Mouse (Mus musculus): ENCODE results near the gene Cfdp1. TPM values are rescaled to one million over a fixed set of nuclear protein-coding genes. Genes with fewer than 3 reads are reported as not detected.
A peak's percentile ranks its signal among the peaks of the same experiment; 100 is the strongest.

The Cfdp1 gene
- polyA plus RNA-seq, 1 experiment from 2014 or later = 260 TPM

GRCm38 (mm10) chr8:111818556-111818955, 35.5 kb downstream of the Cfdp1 start:
- Histone ChIP-seq H3K4me3 (no peak overlapping the region), H3K4me2 (no peak overlapping the region), H3K9ac (no peak overlapping the region), H3K4me1 (no peaks in the 10 kb centered on the region), H3K36me3 (peaks cover 53% of the 10 kb centered on the region), H3K27me3 (no peaks in the 10 kb centered on the region), H3K27ac (no peak overlapping the region), H3K9me3 (no peaks in the 10 kb centered on the region)
- ATAC-seq (ENCODE audit: insufficient number of reproducible peaks, insufficient read depth, low FRiP score, low TSS enrichment, low read depth) = no peak
- 83% methylated on average over 3 of the region's 3 CpGs for WGBS

GRCm38 (mm10) chr8:111815078-111815477, 39.0 kb downstream of the Cfdp1 start:
- Histone ChIP-seq H3K9ac (no peak overlapping the region), H3K4me2 (no peak overlapping the region), H3K4me3 (no peak overlapping the region), H3K4me1 (no peaks in the 10 kb centered on the region), H3K9me3 (no peaks in the 10 kb centered on the region), H3K27ac (no peak overlapping the region), H3K36me3 (peaks cover 37% of the 10 kb centered on the region), H3K27me3 (no peaks in the 10 kb centered on the region)
- ATAC-seq (ENCODE audit: insufficient number of reproducible peaks, insufficient read depth, low FRiP score, low TSS enrichment, low read depth) = no peak
- 94% methylated on average over 4 of the region's 4 CpGs for WGBS

GRCm38 (mm10) chr8:111813818-111814217, 40.3 kb downstream of the Cfdp1 start:
- Histone ChIP-seq H3K4me2 (no peak overlapping the region), H3K4me1 (no peaks in the 10 kb centered on the region), H3K27me3 (no peaks in the 10 kb centered on the region), H3K36me3 (peaks cover 31% of the 10 kb centered on the region), H3K27ac (no peak overlapping the region), H3K9me3 (no peaks in the 10 kb centered on the region), H3K9ac (no peak overlapping the region), H3K4me3 (no peak overlapping the region)
- ATAC-seq (ENCODE audit: insufficient number of reproducible peaks, insufficient read depth, low FRiP score, low TSS enrichment, low read depth) = no peak
- 93% methylated on average over 9 of the region's 9 CpGs for WGBS

- H3K4me2 ChIP-seq = no peak overlapping the region
- no peaks in the 10 kb centered on the region for H3K9me3 ChIP-seq
- H3K27me3 ChIP-seq = no peaks in the 10 kb centered on the region
- H3K9ac ChIP-seq = no peak overlapping the region
- no peak overlapping the region for H3K27ac ChIP-seq
- H3K4me3 ChIP-seq = no peak overlapping the region
- no peaks in the 10 kb centered on the region for H3K4me1 ChIP-seq
- no peak for ATAC-seq (ENCODE audit: insufficient number of reproducible peaks, insufficient read depth, low FRiP score, low TSS enrichment, low read depth)
- 78% methylated on average over 1 of the region's 1 CpGs for WGBS
- H3K36me3 ChIP-seq = peaks cover 31% of the 10 kb centered on the region
Measured at GRCm38 (mm10) chr8:111812835-111813234, 41.3 kb downstream of the Cfdp1 start.

- no peak overlapping the region for H3K9ac ChIP-seq
- H3K9me3 ChIP-seq = no peaks in the 10 kb centered on the region
- H3K4me3 ChIP-seq = no peak overlapping the region
- no peak for ATAC-seq (ENCODE audit: insufficient number of reproducible peaks, insufficient read depth, low FRiP score, low TSS enrichment, low read depth)
- 69% methylated on average over 2 of the region's 2 CpGs for WGBS
- no peak overlapping the region for H3K27ac ChIP-seq
- peaks cover 31% of the 10 kb centered on the region for H3K36me3 ChIP-seq
- H3K4me2 ChIP-seq = no peak overlapping the region
- no peaks in the 10 kb centered on the region for H3K27me3 ChIP-seq
- no peaks in the 10 kb centered on the region for H3K4me1 ChIP-seq
Measured at GRCm38 (mm10) chr8:111810656-111811336, 43.3 kb downstream of the Cfdp1 start.

- no peak for ATAC-seq (ENCODE audit: insufficient number of reproducible peaks, insufficient read depth, low FRiP score, low TSS enrichment, low read depth)
- Histone ChIP-seq H3K4me1 (no peaks in the 10 kb centered on the region), H3K27ac (no peak overlapping the region), H3K27me3 (no peaks in the 10 kb centered on the region), H3K4me2 (no peak overlapping the region), H3K9ac (no peak overlapping the region), H3K4me3 (no peak overlapping the region), H3K36me3 (peaks cover 25% of the 10 kb centered on the region), H3K9me3 (no peaks in the 10 kb centered on the region)
- WGBS = 90% methylated on average over 3 of the region's 3 CpGs
Measured at GRCm38 (mm10) chr8:111808891-111809622, 45.0 kb downstream of the Cfdp1 start.

- Histone ChIP-seq H3K4me3 (no peak overlapping the region), H3K9me3 (no peaks in the 10 kb centered on the region), H3K36me3 (peaks cover 21% of the 10 kb centered on the region), H3K9ac (no peak overlapping the region), H3K27me3 (no peaks in the 10 kb centered on the region), H3K4me2 (no peak overlapping the region), H3K4me1 (no peaks in the 10 kb centered on the region), H3K27ac (no peak overlapping the region)
- no peak for ATAC-seq (ENCODE audit: insufficient number of reproducible peaks, insufficient read depth, low FRiP score, low TSS enrichment, low read depth)
- 95% methylated on average over 3 of the region's 3 CpGs for WGBS
Measured at GRCm38 (mm10) chr8:111808006-111808405, 46.1 kb downstream of the Cfdp1 start.

- no peaks in the 10 kb centered on the region for H3K27me3 ChIP-seq
- no peak overlapping the region for H3K9ac ChIP-seq
- no peak overlapping the region for H3K4me2 ChIP-seq
- ATAC-seq (ENCODE audit: insufficient number of reproducible peaks, insufficient read depth, low FRiP score, low TSS enrichment, low read depth) = no peak
- peaks cover 9% of the 10 kb centered on the region; the same call in 1 of the 2 replicates for H3K4me1 ChIP-seq
- 91% methylated on average over 8 of the region's 8 CpGs for WGBS
- H3K27ac ChIP-seq = no peak overlapping the region
- H3K9me3 ChIP-seq = no peaks in the 10 kb centered on the region
- no peak overlapping the region for H3K4me3 ChIP-seq
- H3K36me3 ChIP-seq = peaks cover 12% of the 10 kb centered on the region
Measured at GRCm38 (mm10) chr8:111803362-111803761, 50.7 kb downstream of the Cfdp1 start.

- Histone ChIP-seq H3K4me1 (peaks cover 9% of the 10 kb centered on the region; the same call in 1 of the 2 replicates), H3K36me3 (peaks cover 18% of the 10 kb centered on the region), H3K27ac (0 out of 2 replicates have a peak overlapping the region, but pooled peaks have one; percentile 23), H3K9ac (no peak overlapping the region), H3K4me3 (no peak overlapping the region), H3K4me2 (no peak overlapping the region), H3K9me3 (no peaks in the 10 kb centered on the region), H3K27me3 (no peaks in the 10 kb centered on the region)
- 82% methylated on average over 7 of the region's 7 CpGs for WGBS
- no peak for ATAC-seq (ENCODE audit: insufficient number of reproducible peaks, insufficient read depth, low FRiP score, low TSS enrichment, low read depth)
Measured at GRCm38 (mm10) chr8:111802256-111802655, 51.8 kb downstream of the Cfdp1 start.

- WGBS = 22% methylated on average over 6 of the region's 6 CpGs
- Histone ChIP-seq H3K9me3 (no peaks in the 10 kb centered on the region), H3K4me2 (no peak overlapping the region), H3K4me1 (peaks cover 9% of the 10 kb centered on the region; the same call in 1 of the 2 replicates), H3K36me3 (peaks cover 22% of the 10 kb centered on the region), H3K27ac (no peak overlapping the region), H3K9ac (no peak overlapping the region), H3K4me3 (no peak overlapping the region), H3K27me3 (no peaks in the 10 kb centered on the region)
- ATAC-seq (ENCODE audit: insufficient number of reproducible peaks, insufficient read depth, low FRiP score, low TSS enrichment, low read depth) = no peak
Measured at GRCm38 (mm10) chr8:111801456-111801855, 52.6 kb downstream of the Cfdp1 start.

GRCm38 (mm10) chr8:111796528-111796927, 57.6 kb downstream of the Cfdp1 start:
- Histone ChIP-seq H3K4me1 (peaks cover 9% of the 10 kb centered on the region; the same call in 1 of the 2 replicates), H3K27ac (no peak overlapping the region), H3K4me2 (no peak overlapping the region), H3K9ac (no peak overlapping the region), H3K27me3 (no peaks in the 10 kb centered on the region), H3K36me3 (peaks cover 17% of the 10 kb centered on the region), H3K9me3 (no peaks in the 10 kb centered on the region), H3K4me3 (no peak overlapping the region)
- ATAC-seq (ENCODE audit: insufficient number of reproducible peaks, insufficient read depth, low FRiP score, low TSS enrichment, low read depth) = no peak
- WGBS = 83% methylated on average over 1 of the region's 1 CpGs

All from embryonic facial prominence, embryonic 13.5 days (tissue).